Mouse (Mus musculus) frontal cortex, postnatal 14 days (tissue): Measurements from ENCODE around the gene Gm11032.
A peak's percentile ranks its signal among the peaks of the same experiment; 100 is the strongest.
"Not testable (repeated sequence)": the region's sequence is repeated elsewhere in the genome, so short reads cannot be mapped to it uniquely, and the experiment has no call there.

Experiments
- DNase-seq, 2 experiments: peaks; one replicate each; pipeline ENCODE4 v3.0.0; 2022; ENCODE audit warnings: low spot score in 2 of 2

Gm11032 gene

DNA sequence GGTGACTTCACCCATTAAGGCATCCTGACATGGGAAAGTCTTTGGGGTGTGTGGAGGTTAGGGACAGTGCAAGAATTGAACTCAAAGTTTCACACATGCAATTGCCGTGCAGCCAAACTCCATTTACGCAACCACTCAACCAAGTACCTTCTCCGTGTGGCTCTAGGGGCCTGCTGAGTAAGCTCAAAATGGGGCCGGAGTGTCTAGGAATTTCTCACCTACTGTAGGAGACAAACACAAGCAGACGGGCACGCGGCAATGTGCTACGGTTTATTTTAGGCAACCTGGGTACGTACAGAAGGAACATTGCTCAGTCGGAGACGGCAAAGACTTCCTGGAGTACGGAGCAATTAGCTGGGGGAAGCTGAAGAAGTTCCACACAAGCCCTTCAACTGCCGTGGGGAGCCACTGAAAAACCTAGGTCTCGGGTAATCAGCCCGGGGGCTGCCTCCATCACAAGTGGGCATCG is at the start of gene Gm11032:
Gene Gm11032, plus strand, starts transcription at position 51 of the 469 bp plus-strand sequence.
- DNase-seq = peak in 1 of 2 experiments; percentile 23

GRCm38 (mm10) chr11:4571491-4571901 is 48.4 kb upstream of the Gm11032 start:
- DNase-seq = no peak

- DNase-seq = not testable (repeated sequence)
Observed at GRCm38 (mm10) chr11:4576090-4576732, 43.7 kb upstream of the Gm11032 start.

- no peak for DNase-seq
Observed at GRCm38 (mm10) chr11:4577079-4577478, 42.8 kb upstream of the Gm11032 start.

DNA sequence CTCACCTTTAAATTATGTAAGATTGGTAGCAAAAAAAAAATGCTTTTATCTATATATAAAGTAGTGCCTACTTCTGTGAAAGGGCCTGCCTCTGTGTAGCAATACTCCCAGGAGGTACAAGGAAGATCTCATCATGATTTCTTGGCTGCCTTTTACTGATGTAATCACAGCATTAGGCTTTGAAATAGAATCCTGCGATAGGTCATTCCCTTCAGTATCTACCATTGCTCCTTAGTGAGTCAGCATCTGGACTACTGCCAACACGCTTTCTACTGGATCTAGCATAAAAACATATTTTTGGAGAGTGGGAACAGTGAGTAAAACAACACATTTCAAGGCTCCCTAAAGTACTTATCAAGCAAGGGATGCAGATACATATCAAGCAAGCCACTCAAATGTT is 41.2 kb upstream of the Gm11032 start:
- no peak for DNase-seq

DNA sequence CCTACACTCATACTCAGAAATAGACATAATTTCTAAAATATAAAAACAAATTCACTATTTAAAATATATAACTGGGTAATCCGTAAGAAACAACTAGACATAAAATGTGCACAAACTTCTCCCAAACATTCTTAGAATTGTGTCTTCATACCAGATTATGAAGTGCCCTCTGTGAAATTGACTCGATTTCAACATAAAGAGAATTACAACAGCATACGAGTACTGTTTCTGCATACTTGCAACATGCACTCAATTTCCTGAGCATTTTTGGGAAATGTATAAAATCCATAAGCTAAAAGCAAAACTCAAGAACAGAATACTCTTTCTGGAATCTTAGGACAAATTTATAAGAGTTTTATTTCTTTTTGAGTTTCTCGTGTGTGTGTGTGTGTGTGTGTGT is 28.1 kb upstream of the Gm11032 start:
- DNase-seq = no peak

- DNase-seq = no peak
Observed at GRCm38 (mm10) chr11:4593491-4593848, 26.4 kb upstream of the Gm11032 start.

DNA sequence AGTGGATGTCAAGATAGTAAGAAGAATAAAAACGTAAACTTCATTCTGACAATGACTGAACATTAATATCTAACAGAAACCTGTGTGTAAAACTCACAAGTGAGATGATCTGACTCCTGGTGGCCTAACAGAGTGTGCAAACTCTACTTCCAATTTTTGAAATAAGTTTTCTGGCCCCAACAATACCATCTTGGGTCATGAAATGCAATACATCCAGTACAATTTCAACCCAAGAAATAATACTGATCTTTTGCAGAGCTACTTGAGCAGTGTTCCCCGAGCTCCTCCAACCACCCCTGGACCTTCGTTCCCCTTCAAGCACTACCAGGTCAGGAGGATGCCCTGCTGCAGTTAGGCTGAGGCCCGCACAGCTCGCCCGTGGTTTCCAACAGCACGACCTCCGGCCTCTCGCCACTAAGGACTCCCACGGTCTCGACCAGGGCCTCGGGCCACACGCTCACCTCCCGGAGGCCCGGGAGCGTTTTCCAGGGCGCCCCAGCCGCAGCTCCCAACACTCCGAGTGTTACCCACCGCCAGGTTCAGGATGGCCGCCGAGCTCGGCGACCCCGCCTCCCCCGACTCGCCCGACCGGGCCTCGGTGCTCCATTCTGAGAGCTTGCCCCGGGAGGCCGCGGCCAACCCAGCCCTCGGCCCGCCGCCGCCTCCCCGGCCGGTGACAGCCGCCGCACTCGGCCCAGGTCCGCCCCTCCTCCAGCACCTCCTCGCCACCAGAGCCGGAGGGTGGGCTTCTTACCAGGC is 25.8 kb upstream of the Gm11032 start:
- peak in 1 of 2 experiments; percentile 10 for DNase-seq

DNA sequence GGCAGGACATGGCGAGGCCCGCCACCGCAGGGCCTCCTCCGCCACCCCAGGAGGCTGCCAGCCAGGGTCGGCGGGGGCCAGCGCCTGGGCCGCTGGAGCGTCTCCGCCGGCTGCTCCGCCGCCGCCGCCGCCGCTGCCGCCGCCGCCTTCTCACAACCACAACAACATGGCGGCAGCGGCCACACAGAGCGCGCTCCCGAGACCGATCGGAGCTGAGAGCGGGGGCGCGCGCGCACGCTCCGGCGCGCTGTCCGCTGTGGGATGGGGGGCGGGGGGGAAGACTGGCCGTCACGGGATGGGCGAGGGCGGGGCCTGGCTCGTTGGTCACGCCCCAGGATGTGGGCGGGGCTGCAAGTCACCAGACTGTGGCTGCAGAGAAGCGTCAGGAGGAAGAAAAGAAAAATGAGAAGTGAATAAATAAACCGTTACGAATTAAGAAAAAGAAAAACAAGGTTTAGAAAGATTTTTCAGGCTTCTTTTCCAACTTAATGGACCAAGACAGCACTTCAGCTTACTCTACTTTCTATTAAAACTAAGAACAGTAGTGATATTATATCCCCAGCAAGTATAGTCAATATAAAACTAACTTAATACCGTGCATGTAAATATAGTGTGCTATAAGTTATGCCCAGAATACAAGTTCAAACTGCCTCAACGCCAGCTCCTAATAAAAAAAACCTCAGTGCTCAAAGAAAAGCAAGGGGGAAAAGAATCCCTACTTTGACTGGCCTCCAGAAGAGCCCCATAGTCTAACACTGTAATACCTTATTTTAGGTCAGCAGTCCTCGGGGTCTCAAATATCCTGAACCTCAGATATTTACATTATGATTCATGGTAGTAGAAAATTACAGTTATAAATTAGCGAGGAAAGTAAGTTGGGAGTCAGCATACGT is 25.0 kb upstream of the Gm11032 start, which contains the start of gene Mtmr3:
Gene Mtmr3, minus strand, starts transcription at position 256 of the 893 bp plus-strand sequence.
- peak; percentile 78 to 87 for DNase-seq

DNA sequence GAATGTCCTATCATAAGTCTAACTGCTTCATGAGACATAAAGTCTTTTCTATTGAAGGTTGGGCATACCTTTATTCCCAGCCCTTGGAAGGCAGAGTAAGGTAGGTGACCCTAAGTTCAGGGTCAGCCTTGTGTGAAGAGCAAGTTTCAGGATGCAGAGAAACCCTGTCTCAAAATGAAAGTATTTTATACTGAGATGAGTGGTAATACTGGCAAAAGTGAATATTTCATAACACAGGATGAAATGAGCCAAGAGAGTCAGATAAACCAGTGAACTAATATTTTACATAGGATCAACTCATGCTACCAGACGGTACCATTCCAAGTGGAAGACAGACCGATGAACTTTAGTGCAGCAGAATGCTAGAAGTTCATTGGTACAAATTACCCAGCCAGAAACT is 21.5 kb upstream of the Gm11032 start:
- DNase-seq = no peak

- DNase-seq = no peak
Observed at GRCm38 (mm10) chr11:4599916-4600315, 20.0 kb upstream of the Gm11032 start.

DNA sequence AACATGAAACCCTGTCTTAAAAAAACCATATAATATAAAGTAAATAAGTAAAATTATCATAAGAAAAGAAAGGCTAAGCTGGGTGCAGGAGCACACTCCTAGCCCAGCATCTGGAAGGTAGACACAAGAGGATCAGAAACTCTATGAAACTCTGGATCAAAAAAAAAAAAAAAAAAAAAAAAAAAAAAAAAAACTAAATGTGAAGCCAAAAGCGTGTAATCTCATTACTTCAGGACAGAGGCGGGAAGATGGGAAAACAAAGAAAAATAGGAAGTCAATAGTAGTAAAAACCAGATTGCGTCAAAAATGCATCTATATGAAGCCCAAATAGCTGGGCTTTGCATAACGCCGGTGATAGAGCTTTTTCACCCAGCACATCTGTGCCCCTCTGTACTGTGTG is 18.0 kb upstream of the Gm11032 start:
- DNase-seq = no peak

GRCm38 (mm10) chr11:4602691-4603441 is 17.0 kb upstream of the Gm11032 start:
- DNase-seq = no peak

- no peak for DNase-seq
Observed at GRCm38 (mm10) chr11:4604441-4604840, 15.4 kb upstream of the Gm11032 start.

DNA sequence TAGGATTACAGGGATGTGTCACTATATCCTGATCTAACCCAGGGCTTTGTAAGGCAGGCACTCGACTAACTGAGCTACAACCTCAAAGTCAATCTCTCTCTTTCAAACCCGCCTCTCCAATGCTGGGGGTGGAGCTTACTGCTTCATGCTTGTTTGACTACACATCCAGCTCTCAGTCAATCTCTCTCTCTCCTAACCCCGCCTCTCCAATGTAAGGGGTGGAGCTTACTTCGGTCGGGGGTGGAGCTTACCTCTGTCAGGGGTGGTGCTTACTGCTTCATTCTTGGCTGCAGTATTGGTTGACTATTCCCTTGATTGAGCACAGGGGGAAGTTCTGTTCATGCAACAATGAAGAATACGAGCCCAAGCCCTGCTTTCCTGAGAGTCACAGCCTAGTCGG is 14.5 kb upstream of the Gm11032 start:
- no peak for DNase-seq

DNA sequence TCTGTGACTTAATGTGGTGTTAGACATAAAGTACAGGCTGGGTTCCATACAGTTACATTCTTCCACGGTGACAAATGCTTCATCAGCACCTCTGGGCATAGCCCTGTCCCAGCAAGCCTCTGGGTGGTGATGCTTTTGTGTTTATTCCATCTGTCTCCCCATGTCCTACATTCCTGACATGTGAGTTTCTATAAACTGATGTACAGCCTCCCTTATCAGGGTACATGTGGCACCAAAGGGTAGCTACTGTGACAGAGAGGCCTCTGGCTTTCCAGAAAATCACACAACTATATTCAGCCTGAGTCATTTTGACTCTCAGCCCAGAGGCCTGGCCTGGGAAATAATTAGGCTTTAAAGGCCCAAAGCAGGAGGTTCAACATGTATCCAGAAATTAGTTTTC is 13.3 kb upstream of the Gm11032 start:
- DNase-seq = no peak

- no peak for DNase-seq
Observed at GRCm38 (mm10) chr11:4611904-4612303, 8.0 kb upstream of the Gm11032 start.

DNA sequence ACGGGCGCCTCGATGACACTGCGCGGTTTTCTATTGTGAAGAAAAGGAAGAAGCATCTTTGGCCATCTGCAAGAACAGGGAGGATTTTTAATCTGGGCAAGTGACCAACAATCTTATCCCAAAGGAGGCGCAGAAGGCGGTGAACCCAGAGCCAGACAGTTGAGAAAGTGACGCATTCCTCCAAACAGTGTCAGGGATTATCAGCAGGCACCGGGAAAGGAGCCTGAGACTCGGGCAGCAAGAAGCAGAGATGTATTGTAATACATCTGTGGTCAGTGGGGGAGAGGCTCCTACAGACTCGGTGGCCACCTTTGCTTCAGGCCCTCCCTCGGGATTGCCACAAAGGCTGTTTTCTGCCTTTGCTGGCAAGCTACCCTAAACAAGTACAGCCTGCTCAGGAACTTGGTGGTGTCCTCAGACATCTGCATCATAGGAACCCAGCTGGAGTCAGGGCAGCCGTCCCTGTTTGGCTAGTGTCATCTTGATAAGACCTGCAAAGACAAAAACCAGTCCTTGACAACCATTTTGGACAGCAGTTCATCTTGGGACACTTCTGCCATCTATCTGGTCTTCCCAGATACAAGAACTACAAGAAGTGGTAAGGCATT is 738 bp downstream of the Gm11032 start:
- DNase-seq = no peak

DNA sequence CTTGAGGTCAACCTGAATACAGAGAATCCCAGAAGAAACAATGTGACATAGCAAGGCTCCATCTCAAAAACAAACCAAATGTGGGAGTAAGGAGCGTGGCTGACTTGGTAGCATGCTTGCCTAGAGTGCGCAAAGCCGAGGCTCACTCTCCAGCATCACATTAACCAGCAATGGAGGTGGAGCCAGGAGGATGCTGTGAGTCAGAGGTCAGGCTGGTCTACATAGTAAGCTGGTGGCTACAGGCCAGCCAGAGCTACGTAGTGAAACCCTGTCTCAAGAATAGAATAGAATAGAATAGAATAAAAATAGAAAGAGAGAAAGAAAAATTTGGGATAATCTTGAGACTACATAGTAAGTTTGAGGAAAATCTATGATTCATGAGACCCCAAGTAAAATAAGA is 2.0 kb downstream of the Gm11032 start:
- no peak for DNase-seq

- DNase-seq = no peak
Observed at GRCm38 (mm10) chr11:4622442-4622986, 2.6 kb downstream of the Gm11032 start.

- DNase-seq = no peak
Observed at GRCm38 (mm10) chr11:4622997-4623396, 3.1 kb downstream of the Gm11032 start.
